Mouse (Mus musculus) lung, postnatal 0 days (tissue): ENCODE results near the gene Prr18. TPM values are rescaled to one million over a fixed set of nuclear protein-coding genes. Genes with fewer than 3 reads are reported as not detected.

Experiments
- ATAC-seq: fragments of 200-750 bp; cut with Nextera tagmentation; 2 replicates; pipeline ENCODE4 v1.8.0; 2017; ENCODE audit warnings: moderate library complexity
- DNase-seq: peaks from one replicate; pipeline ENCODE4 v3.0.0-alpha.2; 2016; ENCODE audit warnings: low spot score
- H3K27ac ChIP-seq: fragments of 300-500 bp; sonication (generic); 2 replicates; pipeline ENCODE4 v1.5.1; 2014; ENCODE audit warnings: antibody characterized with exemption, mild to moderate bottlenecking, low read length, mixed read lengths
- H3K27me3 ChIP-seq: fragments of 300-500 bp; sonication (generic); replicated peaks from 2 replicates; pipeline ENCODE4 v1.6.1; 2014; ENCODE audit warnings: low read length, mixed read lengths; ENCODE audit not compliant: insufficient read depth
- H3K36me3 ChIP-seq: fragments of 300-500 bp; sonication (generic); 2 replicates; pipeline ENCODE4 v1.6.1; 2014; ENCODE audit warnings: low read length, mixed read lengths; ENCODE audit not compliant: insufficient read depth
- H3K4me1 ChIP-seq: fragments of 300-500 bp; sonication (generic); 2 replicates; pipeline ENCODE4 v1.6.1; 2014; ENCODE audit warnings: antibody characterized with exemption, low read depth, low read length, mixed read lengths; ENCODE audit not compliant: insufficient read depth
- H3K4me2 ChIP-seq: fragments of 300-500 bp; sonication (generic); replicated peaks from 2 replicates; pipeline ENCODE4 v1.6.1; 2014; ENCODE audit warnings: low read depth, mild to moderate bottlenecking, low read length, moderate library complexity, mixed read lengths
- H3K4me3 ChIP-seq: fragments of 300-500 bp; sonication (generic); 2 replicates; pipeline ENCODE4 v1.5.1; 2014; ENCODE audit warnings: low read depth, low read length
- H3K9ac ChIP-seq: fragments of 300-500 bp; sonication (generic); replicated peaks from 2 replicates; pipeline ENCODE4 v1.6.1; 2014; ENCODE audit warnings: low read depth, mild to moderate bottlenecking
- H3K9me3 ChIP-seq: fragments of 300-500 bp; sonication (generic); 2 replicates; pipeline ENCODE4 v1.6.1; 2016; ENCODE audit warnings: low read length, mixed read lengths
- CTCF ChIP-seq: IDR thresholded peaks from 2 replicates; pipeline ENCODE4 v1.5.1; 2016; ENCODE audit warnings: antibody characterized with exemption, mild to moderate bottlenecking
- EP300 ChIP-seq: IDR thresholded peaks from 2 replicates; pipeline ENCODE4 v1.6.1; 2016; ENCODE audit warnings: antibody characterized with exemption, mild to moderate bottlenecking, control low read depth
- WGBS: fragments of 180-500 bp; shearing (Covaris S2); extraction: QIAGEN DNeasy Blood & Tissue Kit; methylation state at CpG from one replicate; pipeline ENCODE4 v1.1.7; 2014; 5-methylcytosine and 5-hydroxymethylcytosine counted together
- polyA plus RNA-seq: library from polyadenylated mRNA; unstranded; fragments of >200 nt; fragmentation: Nextera tagmentation; extraction: Ambion mirVana; gene quantifications from 2 replicates; pipeline ENCODE4 v1.2.1, GENCODE M21; 2015

The Prr18 gene
- polyA plus RNA-seq, 1 experiment from 2014 or later = 7.6 TPM

DNA sequence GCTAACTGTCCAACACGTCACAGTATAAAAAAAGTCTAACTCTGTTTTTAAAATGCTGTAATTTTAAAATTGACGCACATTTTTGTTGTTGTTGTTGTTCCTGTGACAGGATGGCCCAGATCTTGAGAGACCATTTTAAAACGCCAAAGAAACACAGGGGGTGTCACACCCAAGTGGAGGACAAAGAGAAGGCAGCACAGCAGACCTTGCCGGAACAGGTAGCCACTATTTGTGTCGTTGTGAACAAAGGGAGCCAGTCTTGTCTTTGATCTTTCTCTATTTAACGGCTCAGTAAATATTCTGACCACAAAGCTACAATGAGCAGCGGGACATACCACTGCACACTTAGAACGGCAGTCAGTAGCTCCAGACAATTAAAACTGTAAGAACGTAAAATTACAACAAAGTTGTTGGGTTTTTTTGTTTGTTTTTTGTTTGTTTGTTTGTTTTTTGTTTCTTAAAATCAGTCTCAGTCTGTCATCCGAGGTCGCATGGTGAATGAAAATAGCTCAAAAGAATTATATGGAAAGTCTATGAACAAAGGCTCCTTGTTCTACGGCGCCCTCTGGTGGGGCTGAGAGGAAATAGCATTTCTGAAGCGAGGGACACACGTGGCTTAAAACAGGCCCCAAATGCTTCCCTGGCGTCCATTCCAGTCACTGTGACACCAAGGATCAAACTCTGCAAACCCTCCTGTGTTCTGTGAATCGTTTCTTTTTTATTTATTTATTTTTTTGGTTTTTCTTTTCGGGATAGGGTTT lies 35.2 kb downstream of the Prr18 start:
- H3K27me3 ChIP-seq = no peaks in the 10 kb centered on the region
- TF ChIP-seq CTCF (peak; percentile 90), EP300 (no peak)
- H3K4me3 ChIP-seq = no peak overlapping the region
- no peaks in the 10 kb centered on the region for H3K4me1 ChIP-seq
- H3K9ac ChIP-seq = no peak overlapping the region
- H3K9me3 ChIP-seq = no peaks in the 10 kb centered on the region
- ATAC-seq (peak; percentile 59), DNase-seq (peak; percentile 88)
- H3K36me3 ChIP-seq = no peaks in the 10 kb centered on the region
- peak overlapping the region; percentile 46 for H3K4me2 ChIP-seq
- 0 out of 2 replicates have a peak overlapping the region, but pooled peaks have one; percentile 6 for H3K27ac ChIP-seq
- WGBS = 4% methylated on average over 18 of the region's 18 CpGs

DNA sequence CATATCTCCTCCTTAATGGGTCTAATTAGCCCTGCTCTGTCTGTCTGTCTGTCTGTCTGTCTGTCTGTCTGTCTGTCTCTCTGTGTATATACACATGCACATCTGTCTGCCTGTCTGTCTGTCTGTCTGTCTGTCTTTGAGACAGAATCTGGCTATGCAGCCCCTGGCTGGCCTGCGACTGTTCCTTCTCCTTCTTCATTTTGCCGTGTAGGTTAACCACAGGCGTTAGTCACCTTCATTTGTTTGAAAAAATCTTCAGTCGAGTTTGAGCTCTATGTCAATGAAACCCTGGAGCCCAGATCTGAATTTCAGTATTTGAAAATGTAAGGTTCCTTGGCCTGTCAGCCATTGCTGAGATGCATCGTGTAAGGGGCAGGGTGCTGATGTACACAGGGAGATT lies 40.0 kb downstream of the Prr18 start:
- DNase-seq (no peak), ATAC-seq (no peak)
- H3K4me2 ChIP-seq = no peak overlapping the region
- TF ChIP-seq EP300 (no peak), CTCF (no peak)
- WGBS = 57% methylated on average over 5 of the region's 5 CpGs
- H3K9ac ChIP-seq = no peak overlapping the region
- H3K9me3 ChIP-seq = no peaks in the 10 kb centered on the region
- H3K4me1 ChIP-seq = no peaks in the 10 kb centered on the region
- no peak overlapping the region for H3K4me3 ChIP-seq
- no peaks in the 10 kb centered on the region for H3K36me3 ChIP-seq
- H3K27ac ChIP-seq = no peak overlapping the region
- H3K27me3 ChIP-seq = no peaks in the 10 kb centered on the region

DNA sequence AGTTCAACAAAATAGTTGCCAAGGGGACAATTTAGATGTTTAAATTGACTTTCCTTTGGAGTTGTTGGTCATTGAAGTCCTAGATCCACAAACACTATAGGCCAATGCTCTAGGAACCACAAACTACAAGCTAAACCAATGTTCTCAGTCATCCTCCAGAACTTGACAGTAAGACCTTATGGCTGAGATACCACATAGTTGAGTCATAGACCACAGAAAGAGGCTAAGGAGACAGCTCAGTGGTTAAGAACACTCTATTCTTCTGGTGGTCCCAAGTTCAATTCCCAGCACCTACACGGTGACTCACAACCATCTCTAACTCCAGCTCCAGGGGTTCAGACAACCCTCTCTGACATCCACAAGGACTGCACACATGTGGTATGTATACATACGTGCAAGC lies 48.2 kb downstream of the Prr18 start:
- Histone ChIP-seq H3K9ac (no peak overlapping the region), H3K36me3 (no peaks in the 10 kb centered on the region), H3K27ac (no peak overlapping the region), H3K9me3 (no peaks in the 10 kb centered on the region), H3K4me1 (no peaks in the 10 kb centered on the region), H3K4me3 (no peak overlapping the region), H3K4me2 (no peak overlapping the region), H3K27me3 (peaks cover 8% of the 10 kb centered on the region)
- no peak for ATAC-seq
- TF ChIP-seq CTCF (no peak), EP300 (no peak)
- 87% methylated on average over 2 of the region's 2 CpGs for WGBS
- DNase-seq = no peak

DNA sequence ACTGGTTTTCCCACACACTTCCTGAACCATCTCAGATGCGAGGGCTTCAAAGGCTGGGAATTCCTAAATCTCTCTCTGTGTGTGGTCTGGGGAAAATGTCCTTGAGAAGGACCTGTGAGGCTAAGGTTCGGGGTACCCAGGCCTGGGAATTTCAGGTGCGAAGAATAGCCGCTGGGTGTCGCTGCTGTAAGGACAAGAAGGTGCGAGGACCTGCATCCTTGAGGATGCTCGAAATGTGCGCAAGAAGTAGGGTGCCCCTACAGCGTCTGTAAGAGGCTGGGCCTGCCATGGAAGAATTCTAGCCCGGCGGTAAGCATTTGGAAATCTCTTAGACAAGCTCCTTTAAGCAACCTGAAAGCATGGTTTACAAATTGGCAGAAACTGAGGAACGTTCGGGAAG lies 51.2 kb downstream of the Prr18 start:
- H3K9ac ChIP-seq = no peak overlapping the region
- H3K4me1 ChIP-seq = no peaks in the 10 kb centered on the region
- 2% methylated on average over 13 of the region's 13 CpGs for WGBS
- H3K27ac ChIP-seq = no peak overlapping the region
- ATAC-seq (no peak), DNase-seq (no peak)
- TF ChIP-seq EP300 (no peak), CTCF (peak; percentile 61)
- no peaks in the 10 kb centered on the region for H3K36me3 ChIP-seq
- H3K27me3 ChIP-seq = peaks cover 8% of the 10 kb centered on the region
- no peak overlapping the region for H3K4me3 ChIP-seq
- no peak overlapping the region for H3K4me2 ChIP-seq
- H3K9me3 ChIP-seq = no peaks in the 10 kb centered on the region

DNA sequence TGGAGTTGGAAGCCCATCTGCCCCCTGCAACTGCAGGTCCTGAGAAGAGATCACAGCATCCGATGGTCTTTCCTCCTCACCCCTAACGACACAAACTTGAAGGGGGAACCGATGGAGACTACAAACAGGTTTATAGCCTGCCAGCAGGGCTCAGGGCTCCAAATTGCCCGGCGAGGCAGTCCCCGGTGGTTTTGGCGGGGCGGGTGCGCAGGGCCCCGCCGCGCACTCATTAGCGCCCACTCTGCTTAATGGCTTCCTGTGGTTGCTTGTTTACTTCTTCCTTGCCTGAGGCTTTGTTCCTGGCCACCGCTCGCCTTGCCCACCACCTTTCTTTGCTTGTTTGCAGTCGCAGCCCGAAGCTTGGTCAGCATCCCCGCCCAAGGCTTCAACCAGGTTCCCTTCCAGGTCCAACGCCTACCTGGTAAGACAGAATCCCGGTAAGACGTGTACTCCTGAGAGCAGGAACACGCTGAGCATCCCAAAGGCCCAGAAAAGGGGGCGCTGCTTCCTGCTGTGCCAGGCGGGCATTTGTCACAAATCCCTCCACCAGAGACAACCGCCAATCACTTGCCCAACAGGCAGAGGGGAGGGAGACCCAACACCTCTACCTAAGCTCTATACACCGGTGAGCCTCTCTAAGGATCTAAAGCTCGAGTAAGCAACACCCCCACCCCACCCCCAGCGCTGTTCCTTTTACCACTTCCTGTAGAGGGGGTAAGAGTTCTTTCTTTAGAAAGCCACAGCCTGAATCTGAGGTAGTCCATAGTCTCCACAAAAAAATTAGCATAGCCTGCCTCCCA lies 51.9 kb downstream of the Prr18 start:
- Histone ChIP-seq H3K27me3 (peaks cover 8% of the 10 kb centered on the region), H3K36me3 (no peaks in the 10 kb centered on the region), H3K9ac (no peak overlapping the region), H3K4me2 (no peak overlapping the region), H3K4me1 (no peaks in the 10 kb centered on the region), H3K9me3 (no peaks in the 10 kb centered on the region), H3K27ac (no peak overlapping the region), H3K4me3 (no peak overlapping the region; the same call in 1 of the 2 replicates)
- 5% methylated on average over 28 of the region's 28 CpGs for WGBS
- DNase-seq = no peak
- TF ChIP-seq CTCF = no peak
- no peak for TF ChIP-seq EP300
- no peak for ATAC-seq

DNA sequence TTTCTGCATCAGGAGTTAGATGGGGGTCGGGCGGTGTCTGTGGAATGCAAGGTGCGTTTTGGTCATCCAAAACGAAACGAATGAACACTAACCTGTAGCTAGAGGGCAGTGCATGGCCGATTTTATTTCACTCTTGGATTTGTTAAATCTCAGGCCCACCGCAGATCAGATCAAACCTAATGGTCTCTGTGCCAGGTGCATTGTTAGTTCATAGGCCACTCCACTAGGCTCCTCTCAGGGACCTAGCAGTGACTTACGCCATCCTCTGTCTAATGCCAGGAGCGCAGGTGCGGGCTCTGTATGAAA lies 52.5 kb downstream of the Prr18 start:
- WGBS = 9% methylated on average over 10 of the region's 10 CpGs
- no peak overlapping the region for H3K4me2 ChIP-seq
- H3K9me3 ChIP-seq = no peaks in the 10 kb centered on the region
- H3K36me3 ChIP-seq = no peaks in the 10 kb centered on the region
- DNase-seq = no peak
- TF ChIP-seq CTCF = peak; percentile 19; the same call in 1 of the 2 replicates
- no peak for TF ChIP-seq EP300
- H3K27me3 ChIP-seq = peaks cover 8% of the 10 kb centered on the region
- no peak for ATAC-seq
- no peak overlapping the region for H3K27ac ChIP-seq
- H3K4me1 ChIP-seq = no peaks in the 10 kb centered on the region
- no peak overlapping the region for H3K4me3 ChIP-seq
- no peak overlapping the region for H3K9ac ChIP-seq
